Mouse (Mus musculus) testis, adult 2 months (tissue): ENCODE results near the gene Rab10.

Experiments
- CTCF ChIP-seq: fragments of 200-500 bp; IDR thresholded peaks from 2 replicates; pipeline ENCODE4 v1.5.1; 2012; ENCODE audit warnings: low read depth, mild to moderate bottlenecking, inconsistent platforms, low read length, moderate library complexity; ENCODE audit not compliant: control insufficient read depth, insufficient read depth, insufficient replicate concordance
- POLR2A ChIP-seq: fragments of 200-500 bp; IDR thresholded peaks from 2 replicates; pipeline ENCODE4 v1.6.1; 2012; ENCODE audit warnings: low read depth, mild to moderate bottlenecking, inconsistent platforms, low read length, moderate library complexity; ENCODE audit not compliant: control insufficient read depth

DNA sequence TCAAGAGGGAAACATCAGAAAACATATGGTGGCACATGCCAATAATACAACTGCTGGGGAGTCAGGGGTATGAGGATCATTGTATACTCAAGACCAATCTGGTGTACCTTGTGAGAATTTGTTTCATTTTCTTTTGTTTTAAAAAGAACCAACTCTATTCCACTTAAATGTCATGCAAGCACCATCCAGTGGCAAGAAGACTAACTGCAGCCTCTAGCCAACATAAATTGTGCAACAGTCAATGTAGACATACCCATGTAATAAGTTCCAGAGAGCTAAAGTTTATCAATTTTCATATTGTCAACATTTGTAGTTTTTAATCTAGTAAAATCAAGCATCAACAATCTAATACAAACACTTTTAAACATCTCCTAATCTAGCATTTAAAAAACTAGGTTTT is 39.0 kb downstream of the Rab10 start:
- TF ChIP-seq CTCF (no peak), POLR2A (no peak)
